Mouse (Mus musculus) testis, adult 2 months (tissue): ENCODE results near the gene Ppfibp1.

Source experiments
- CTCF ChIP-seq: fragments of 200-500 bp; IDR thresholded peaks from 2 replicates; pipeline ENCODE4 v1.5.1; 2012; ENCODE audit warnings: low read depth, mild to moderate bottlenecking, inconsistent platforms, low read length, moderate library complexity; ENCODE audit not compliant: control insufficient read depth, insufficient read depth, insufficient replicate concordance
- POLR2A ChIP-seq: fragments of 200-500 bp; IDR thresholded peaks from 2 replicates; pipeline ENCODE4 v1.6.1; 2012; ENCODE audit warnings: low read depth, mild to moderate bottlenecking, inconsistent platforms, low read length, moderate library complexity; ENCODE audit not compliant: control insufficient read depth

DNA sequence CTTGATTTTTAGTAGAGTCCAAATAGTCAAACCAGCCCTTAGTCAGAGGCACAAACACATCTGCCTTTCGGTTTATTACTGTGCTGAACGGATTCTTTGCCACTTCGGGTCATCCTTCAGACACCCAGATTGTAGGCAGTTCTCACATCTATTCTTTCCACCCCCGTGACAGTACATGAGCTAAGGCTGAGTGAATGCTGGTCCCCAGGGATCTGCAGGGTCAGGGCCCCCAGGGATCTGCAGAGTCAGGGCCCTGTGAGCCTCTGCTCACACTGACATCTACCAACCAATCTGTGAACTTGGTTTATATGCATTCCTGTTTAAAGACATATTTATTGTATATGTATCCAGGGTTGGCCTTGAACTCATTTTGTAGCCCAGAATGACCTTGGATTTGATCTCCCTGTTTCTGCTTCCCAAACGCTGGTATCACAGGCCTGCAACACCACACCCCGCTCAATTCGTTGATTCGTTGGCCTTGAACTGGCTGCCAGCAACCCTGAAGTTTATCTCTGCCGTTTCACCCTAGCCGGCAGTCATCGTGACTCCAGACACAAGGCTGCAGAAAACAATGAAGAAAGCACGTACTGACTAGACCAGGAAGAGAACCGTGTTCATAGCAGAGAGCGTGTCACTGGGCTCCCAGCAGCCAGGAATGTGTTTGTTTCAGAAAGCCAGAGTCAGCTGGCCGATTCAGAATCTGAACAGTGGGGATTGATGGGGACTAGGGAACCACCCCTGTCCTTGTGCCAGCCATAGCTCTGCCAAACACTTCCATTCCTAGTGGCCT lies 42.1 kb upstream of the Ppfibp1 start:
- no peak for TF ChIP-seq CTCF
- TF ChIP-seq POLR2A, result no peak
